Mouse (Mus musculus) erythroblast, embryonic 14.5 days (primary cell): ENCODE data around the gene Kcns1.

Experiments
- GATA1 ChIP-seq: IDR thresholded peaks from 2 replicates; pipeline ENCODE4 v1.6.1; 2012; ENCODE audit warnings: low read length, inconsistent platforms, mixed read lengths
- TAL1 ChIP-seq: IDR thresholded peaks from 3 replicates; pipeline ENCODE4 v1.6.1; 2012; ENCODE audit warnings: low read length, inconsistent platforms, mixed read lengths

- TF ChIP-seq GATA1 (no peak), TAL1 (no peak)
These were observed 19.7 kb upstream of the Kcns1 start, which contains the start of gene Wfdc12 for GRCm38 (mm10) chr2:164190576-164190975.
